Mouse (Mus musculus): ENCODE results near the gene Fam126a. TPM values are rescaled to one million over a fixed set of nuclear protein-coding genes. Genes with fewer than 3 reads are reported as not detected.
A peak's percentile ranks its signal among the peaks of the same experiment; 100 is the strongest.

Fam126a gene
- polyA plus RNA-seq, 1 experiment: 6.0 TPM

- WGBS: 91% methylated on average over 4 of the region's 4 CpGs
- Histone ChIP-seq H3K36me3 (ENCODE audit: control insufficient read depth, insufficient read depth, low read length) (no peaks in the 10 kb centered on the region), H3K27me3 (ENCODE audit: control insufficient read depth, insufficient read depth, low read length) (no peaks in the 10 kb centered on the region), H3K4me3 (ENCODE audit: extremely low read depth, insufficient read depth, insufficient read length) (no peak overlapping the region), H3K27ac (ENCODE audit: insufficient read depth, low read length) (no peak overlapping the region), H3K4me1 (ENCODE audit: control insufficient read depth, insufficient read depth, insufficient read length) (peaks cover 14% of the 10 kb centered on the region)
- DNase-seq (ENCODE audit: low read depth in 1 of 2, low spot score in 2 of 2): no peak
- TF ChIP-seq CTCF (IDR thresholded peaks at IDR 0.05; ENCODE audit: extremely low read depth, insufficient read depth, insufficient read length, insufficient replicate concordance): no peak
- no peak for TF ChIP-seq POLR2A (IDR thresholded peaks at IDR 0.05; ENCODE audit: low read depth, low read length)
Observed at GRCm38 (mm10) chr5:24041341-24041852, 10.9 kb upstream of the Fam126a start.

- DNase-seq (ENCODE audit: low read depth in 1 of 2, low spot score in 2 of 2): no peak
- Histone ChIP-seq H3K4me3 (ENCODE audit: extremely low read depth, insufficient read depth, insufficient read length) (no peak overlapping the region), H3K27me3 (ENCODE audit: control insufficient read depth, insufficient read depth, low read length) (no peaks in the 10 kb centered on the region), H3K36me3 (ENCODE audit: control insufficient read depth, insufficient read depth, low read length) (no peaks in the 10 kb centered on the region), H3K4me1 (ENCODE audit: control insufficient read depth, insufficient read depth, insufficient read length) (peaks cover 14% of the 10 kb centered on the region), H3K27ac (ENCODE audit: insufficient read depth, low read length) (no peak overlapping the region)
- TF ChIP-seq CTCF (IDR thresholded peaks at IDR 0.05; ENCODE audit: extremely low read depth, insufficient read depth, insufficient read length, insufficient replicate concordance) (no peak), POLR2A (IDR thresholded peaks at IDR 0.05; ENCODE audit: low read depth, low read length) (no peak)
Observed at GRCm38 (mm10) chr5:24040601-24041000, 10.1 kb upstream of the Fam126a start.

- WGBS: 15% methylated on average over 5 of the region's 5 CpGs
- Histone ChIP-seq H3K4me3 (ENCODE audit: extremely low read depth, insufficient read depth, insufficient read length) (no peak overlapping the region; the same call in 1 of the 2 replicates), H3K27me3 (ENCODE audit: control insufficient read depth, insufficient read depth, low read length) (no peaks in the 10 kb centered on the region), H3K4me1 (ENCODE audit: control insufficient read depth, insufficient read depth, insufficient read length) (peaks cover 20% of the 10 kb centered on the region), H3K27ac (ENCODE audit: insufficient read depth, low read length) (peak overlapping the region; percentile 55; the same call in 1 of the 2 replicates), H3K36me3 (ENCODE audit: control insufficient read depth, insufficient read depth, low read length) (no peaks in the 10 kb centered on the region)
- no peak for TF ChIP-seq CTCF (IDR thresholded peaks at IDR 0.05; ENCODE audit: extremely low read depth, insufficient read depth, insufficient read length, insufficient replicate concordance)
- TF ChIP-seq POLR2A (IDR thresholded peaks at IDR 0.05; ENCODE audit: low read depth, low read length): no peak
- peak; percentile 47 to 59 for DNase-seq (ENCODE audit: low read depth in 1 of 2, low spot score in 2 of 2)
Observed at GRCm38 (mm10) chr5:24039423-24039822, 8.9 kb upstream of the Fam126a start.

- Histone ChIP-seq H3K36me3 (ENCODE audit: control insufficient read depth, insufficient read depth, low read length) (no peaks in the 10 kb centered on the region), H3K4me1 (ENCODE audit: control insufficient read depth, insufficient read depth, insufficient read length) (peaks cover 21% of the 10 kb centered on the region), H3K27me3 (ENCODE audit: control insufficient read depth, insufficient read depth, low read length) (no peaks in the 10 kb centered on the region), H3K4me3 (ENCODE audit: extremely low read depth, insufficient read depth, insufficient read length) (no peak overlapping the region), H3K27ac (ENCODE audit: insufficient read depth, low read length) (peak overlapping the region; percentile 55; the same call in 1 of the 2 replicates)
- no peak for TF ChIP-seq POLR2A (IDR thresholded peaks at IDR 0.05; ENCODE audit: low read depth, low read length)
- no peak for TF ChIP-seq CTCF (IDR thresholded peaks at IDR 0.05; ENCODE audit: extremely low read depth, insufficient read depth, insufficient read length, insufficient replicate concordance)
- WGBS: 14% methylated on average over 5 of the region's 5 CpGs
- no peak for DNase-seq (ENCODE audit: low read depth in 1 of 2, low spot score in 2 of 2)
Observed at GRCm38 (mm10) chr5:24038819-24039218, 8.3 kb upstream of the Fam126a start.

GRCm38 (mm10) chr5:24038190-24038589 lies 7.7 kb upstream of the Fam126a start:
- Histone ChIP-seq H3K27me3 (ENCODE audit: control insufficient read depth, insufficient read depth, low read length) (no peaks in the 10 kb centered on the region), H3K36me3 (ENCODE audit: control insufficient read depth, insufficient read depth, low read length) (no peaks in the 10 kb centered on the region), H3K4me1 (ENCODE audit: control insufficient read depth, insufficient read depth, insufficient read length) (peaks cover 21% of the 10 kb centered on the region), H3K4me3 (ENCODE audit: extremely low read depth, insufficient read depth, insufficient read length) (no peak overlapping the region), H3K27ac (ENCODE audit: insufficient read depth, low read length) (no peak overlapping the region)
- TF ChIP-seq CTCF (IDR thresholded peaks at IDR 0.05; ENCODE audit: extremely low read depth, insufficient read depth, insufficient read length, insufficient replicate concordance) (no peak), POLR2A (IDR thresholded peaks at IDR 0.05; ENCODE audit: low read depth, low read length) (no peak)
- no peak for DNase-seq (ENCODE audit: low read depth in 1 of 2, low spot score in 2 of 2)
- WGBS: 51% methylated on average over 2 of the region's 2 CpGs

- TF ChIP-seq CTCF (IDR thresholded peaks at IDR 0.05; ENCODE audit: extremely low read depth, insufficient read depth, insufficient read length, insufficient replicate concordance) (no peak), POLR2A (IDR thresholded peaks at IDR 0.05; ENCODE audit: low read depth, low read length) (no peak)
- peaks cover 21% of the 10 kb centered on the region for H3K4me1 ChIP-seq (ENCODE audit: control insufficient read depth, insufficient read depth, insufficient read length)
- no peak overlapping the region for H3K27ac ChIP-seq (ENCODE audit: insufficient read depth, low read length)
- no peaks in the 10 kb centered on the region for H3K36me3 ChIP-seq (ENCODE audit: control insufficient read depth, insufficient read depth, low read length)
- DNase-seq (ENCODE audit: low read depth in 1 of 2, low spot score in 2 of 2): no peak
- 93% methylated on average over 6 of the region's 6 CpGs for WGBS
- no peak overlapping the region for H3K4me3 ChIP-seq (ENCODE audit: extremely low read depth, insufficient read depth, insufficient read length)
- H3K27me3 ChIP-seq (ENCODE audit: control insufficient read depth, insufficient read depth, low read length): no peaks in the 10 kb centered on the region
Observed at GRCm38 (mm10) chr5:24036731-24037130, 6.2 kb upstream of the Fam126a start.

GRCm38 (mm10) chr5:24034970-24035369 lies 4.5 kb upstream of the Fam126a start:
- 6% methylated on average over 3 of the region's 3 CpGs for WGBS
- Histone ChIP-seq H3K27me3 (ENCODE audit: control insufficient read depth, insufficient read depth, low read length) (no peaks in the 10 kb centered on the region), H3K36me3 (ENCODE audit: control insufficient read depth, insufficient read depth, low read length) (no peaks in the 10 kb centered on the region), H3K27ac (ENCODE audit: insufficient read depth, low read length) (peak overlapping the region; percentile 45; the same call in 1 of the 2 replicates), H3K4me3 (ENCODE audit: extremely low read depth, insufficient read depth, insufficient read length) (no peak overlapping the region), H3K4me1 (ENCODE audit: control insufficient read depth, insufficient read depth, insufficient read length) (peaks cover 21% of the 10 kb centered on the region)
- TF ChIP-seq POLR2A (IDR thresholded peaks at IDR 0.05; ENCODE audit: low read depth, low read length): no peak
- TF ChIP-seq CTCF (IDR thresholded peaks at IDR 0.05; ENCODE audit: extremely low read depth, insufficient read depth, insufficient read length, insufficient replicate concordance): no peak
- no peak for DNase-seq (ENCODE audit: low read depth in 1 of 2, low spot score in 2 of 2)

Data from spleen, adult 2 months (tissue).